Mouse (Mus musculus): ENCODE measurements around the gene Rab3il1. TPM values are rescaled to one million over a fixed set of nuclear protein-coding genes. Genes with fewer than 3 reads are reported as not detected.

Rab3il1 gene
- total and polyA plus RNA-seq, 2 experiments from 2014 or later = 17.9 to 27.4 TPM

GRCm38 (mm10) chr19:10052698-10053097, 51.2 kb downstream of the Rab3il1 start:
- Histone ChIP-seq H3K27me3 (ENCODE audit: control insufficient read depth, insufficient read depth, low read length) (no peaks in the 10 kb centered on the region), H3K36me3 (replicated peaks; ENCODE audit: control insufficient read depth, insufficient read depth, low read length) (peaks cover 60% of the 10 kb centered on the region), H3K27ac (ENCODE audit: low read depth) (no peak overlapping the region), H3K4me1 (ENCODE audit: control insufficient read depth, insufficient read depth) (peaks cover 20% of the 10 kb centered on the region), H3K4me2 (ENCODE audit: low read depth, low read length) (no peak overlapping the region), H3K9me3 (replicated peaks; ENCODE audit: control insufficient read depth, low read length) (no peaks in the 10 kb centered on the region), H3K4me3 (ENCODE audit: low read depth, low read length) (no peak overlapping the region), H3K9ac (replicated peaks; ENCODE audit: low read depth, low read length) (no peak overlapping the region)
- TF ChIP-seq EP300 (IDR thresholded peaks at IDR 0.05; ENCODE audit: low read depth) (no peak), CTCF (IDR thresholded peaks at IDR 0.05; ENCODE audit: low read depth) (no peak)
- no peak for DNase-seq (ENCODE audit: low spot score)
- no peak for ATAC-seq (ENCODE audit: insufficient read depth, low read depth)
- 80% methylated on average over 4 of the region's 4 CpGs for WGBS

DNA sequence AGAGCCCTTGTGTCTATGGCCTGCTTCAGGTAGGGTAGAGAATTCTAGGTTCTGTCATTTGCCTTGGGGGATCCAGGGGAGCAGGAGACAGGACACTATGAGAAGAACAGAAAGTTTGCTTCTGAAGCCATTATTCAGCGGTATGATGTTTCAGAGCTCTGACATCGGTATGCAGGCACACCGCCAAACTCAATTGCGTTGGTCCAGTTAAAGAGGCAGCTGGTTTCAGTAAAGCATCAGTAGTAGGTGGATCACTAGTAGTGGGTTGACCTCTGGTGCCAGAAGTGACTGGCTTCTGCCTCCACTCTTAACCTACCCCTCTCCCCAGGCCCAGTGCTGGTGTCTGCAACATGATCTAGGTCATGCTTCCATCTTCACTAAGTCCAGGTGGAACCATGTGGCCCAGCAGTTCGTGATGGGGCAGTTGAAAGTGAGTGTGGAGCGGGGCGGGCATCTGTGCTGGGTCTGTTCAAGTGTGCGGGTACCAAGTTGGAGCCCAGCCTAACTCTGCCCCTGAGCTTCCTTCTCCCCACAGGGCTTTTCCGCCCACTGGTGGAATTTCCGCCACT, 52.3 kb downstream of the Rab3il1 start:
- no peak overlapping the region for H3K27ac ChIP-seq (ENCODE audit: low read depth)
- no peaks in the 10 kb centered on the region for H3K27me3 ChIP-seq (ENCODE audit: control insufficient read depth, insufficient read depth, low read length)
- H3K9ac ChIP-seq (replicated peaks; ENCODE audit: low read depth, low read length) = no peak overlapping the region
- ATAC-seq (ENCODE audit: insufficient read depth, low read depth) (no peak), DNase-seq (ENCODE audit: low spot score) (no peak)
- WGBS = 83% methylated on average over 10 of the region's 10 CpGs
- peaks cover 70% of the 10 kb centered on the region for H3K36me3 ChIP-seq (replicated peaks; ENCODE audit: control insufficient read depth, insufficient read depth, low read length)
- no peak overlapping the region for H3K4me3 ChIP-seq (ENCODE audit: low read depth, low read length)
- TF ChIP-seq EP300 (IDR thresholded peaks at IDR 0.05; ENCODE audit: low read depth) (no peak), CTCF (IDR thresholded peaks at IDR 0.05; ENCODE audit: low read depth) (no peak)
- no peaks in the 10 kb centered on the region for H3K9me3 ChIP-seq (replicated peaks; ENCODE audit: control insufficient read depth, low read length)
- H3K4me2 ChIP-seq (ENCODE audit: low read depth, low read length) = no peak overlapping the region
- peaks cover 20% of the 10 kb centered on the region for H3K4me1 ChIP-seq (ENCODE audit: control insufficient read depth, insufficient read depth)

DNA sequence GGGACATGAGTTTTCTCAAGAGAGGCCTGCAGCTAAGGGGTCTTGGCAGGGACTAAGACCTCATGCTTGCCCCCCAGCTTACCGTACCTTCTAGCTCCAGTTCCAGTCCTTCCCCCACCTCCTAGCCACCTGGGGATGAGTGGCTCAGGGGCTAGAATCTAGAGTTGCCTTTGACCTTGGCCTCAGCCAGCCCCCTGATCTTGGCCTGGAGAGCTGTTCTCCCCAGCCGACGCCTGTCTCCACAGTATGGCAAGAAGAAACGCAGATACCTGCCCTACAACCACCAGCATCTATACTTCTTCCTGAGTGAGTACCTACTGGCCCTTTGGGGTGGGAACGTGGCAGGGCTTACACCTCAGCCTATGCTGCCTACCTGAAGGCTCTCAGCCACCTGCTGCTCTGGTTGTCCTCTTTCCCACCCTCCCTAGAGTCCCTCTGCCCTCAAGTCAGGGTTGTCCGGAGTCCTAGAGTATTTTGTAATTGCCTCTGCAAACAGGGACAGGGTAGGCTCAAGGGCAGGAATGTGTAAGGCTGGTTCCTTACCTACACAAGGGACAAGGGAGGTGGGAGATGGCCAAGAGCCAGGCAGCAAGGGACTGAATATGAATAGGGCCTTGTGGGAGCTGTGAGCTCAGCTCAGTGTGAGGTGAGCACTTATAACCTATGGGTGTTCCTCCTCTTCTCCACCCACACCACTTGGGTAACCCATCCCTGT, 53.0 kb downstream of the Rab3il1 start:
- Histone ChIP-seq H3K9ac (replicated peaks; ENCODE audit: low read depth, low read length) (no peak overlapping the region), H3K4me3 (ENCODE audit: low read depth, low read length) (no peak overlapping the region), H3K27ac (ENCODE audit: low read depth) (no peak overlapping the region), H3K36me3 (replicated peaks; ENCODE audit: control insufficient read depth, insufficient read depth, low read length) (peaks cover 75% of the 10 kb centered on the region), H3K4me2 (ENCODE audit: low read depth, low read length) (no peak overlapping the region), H3K4me1 (ENCODE audit: control insufficient read depth, insufficient read depth) (peaks cover 18% of the 10 kb centered on the region), H3K27me3 (ENCODE audit: control insufficient read depth, insufficient read depth, low read length) (no peaks in the 10 kb centered on the region), H3K9me3 (replicated peaks; ENCODE audit: control insufficient read depth, low read length) (no peaks in the 10 kb centered on the region)
- whole genome bisulfite sequencing = 84% methylated on average over 6 of the region's 6 CpGs
- TF ChIP-seq CTCF (IDR thresholded peaks at IDR 0.05; ENCODE audit: low read depth) (no peak), EP300 (IDR thresholded peaks at IDR 0.05; ENCODE audit: low read depth) (no peak)
- DNase-seq (ENCODE audit: low spot score) (no peak), ATAC-seq (ENCODE audit: insufficient read depth, low read depth) (no peak)

DNA sequence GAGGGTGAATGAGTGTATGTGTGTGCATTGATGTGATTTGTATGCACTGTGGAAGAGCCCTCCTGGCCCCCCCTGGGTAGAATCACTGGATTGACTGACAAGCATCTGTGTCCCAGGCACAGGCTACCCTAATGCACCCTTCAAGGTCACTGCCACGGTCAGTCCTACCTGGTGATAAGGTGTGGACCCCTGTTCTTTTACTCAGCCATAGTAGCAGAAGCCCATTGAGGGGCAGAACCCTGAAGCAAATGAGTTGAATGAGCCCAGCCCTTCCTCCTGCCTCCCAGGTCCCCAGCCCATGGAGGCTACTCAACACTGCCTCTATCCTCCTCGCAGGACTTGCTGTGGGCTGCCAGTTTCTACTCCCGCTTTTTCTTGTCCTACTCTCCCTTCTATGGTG, 53.8 kb downstream of the Rab3il1 start:
- Histone ChIP-seq H3K9me3 (replicated peaks; ENCODE audit: control insufficient read depth, low read length) (no peaks in the 10 kb centered on the region), H3K4me1 (ENCODE audit: control insufficient read depth, insufficient read depth) (peaks cover 14% of the 10 kb centered on the region), H3K4me3 (ENCODE audit: low read depth, low read length) (no peak overlapping the region), H3K9ac (replicated peaks; ENCODE audit: low read depth, low read length) (no peak overlapping the region), H3K27me3 (ENCODE audit: control insufficient read depth, insufficient read depth, low read length) (no peaks in the 10 kb centered on the region), H3K36me3 (replicated peaks; ENCODE audit: control insufficient read depth, insufficient read depth, low read length) (peaks cover 75% of the 10 kb centered on the region), H3K4me2 (ENCODE audit: low read depth, low read length) (no peak overlapping the region), H3K27ac (ENCODE audit: low read depth) (no peak overlapping the region)
- 72% methylated on average over 3 of the region's 3 CpGs for WGBS
- no peak for ATAC-seq (ENCODE audit: insufficient read depth, low read depth)
- TF ChIP-seq CTCF (IDR thresholded peaks at IDR 0.05; ENCODE audit: low read depth) (no peak), EP300 (IDR thresholded peaks at IDR 0.05; ENCODE audit: low read depth) (no peak)
- DNase-seq (ENCODE audit: low spot score) = no peak

DNA sequence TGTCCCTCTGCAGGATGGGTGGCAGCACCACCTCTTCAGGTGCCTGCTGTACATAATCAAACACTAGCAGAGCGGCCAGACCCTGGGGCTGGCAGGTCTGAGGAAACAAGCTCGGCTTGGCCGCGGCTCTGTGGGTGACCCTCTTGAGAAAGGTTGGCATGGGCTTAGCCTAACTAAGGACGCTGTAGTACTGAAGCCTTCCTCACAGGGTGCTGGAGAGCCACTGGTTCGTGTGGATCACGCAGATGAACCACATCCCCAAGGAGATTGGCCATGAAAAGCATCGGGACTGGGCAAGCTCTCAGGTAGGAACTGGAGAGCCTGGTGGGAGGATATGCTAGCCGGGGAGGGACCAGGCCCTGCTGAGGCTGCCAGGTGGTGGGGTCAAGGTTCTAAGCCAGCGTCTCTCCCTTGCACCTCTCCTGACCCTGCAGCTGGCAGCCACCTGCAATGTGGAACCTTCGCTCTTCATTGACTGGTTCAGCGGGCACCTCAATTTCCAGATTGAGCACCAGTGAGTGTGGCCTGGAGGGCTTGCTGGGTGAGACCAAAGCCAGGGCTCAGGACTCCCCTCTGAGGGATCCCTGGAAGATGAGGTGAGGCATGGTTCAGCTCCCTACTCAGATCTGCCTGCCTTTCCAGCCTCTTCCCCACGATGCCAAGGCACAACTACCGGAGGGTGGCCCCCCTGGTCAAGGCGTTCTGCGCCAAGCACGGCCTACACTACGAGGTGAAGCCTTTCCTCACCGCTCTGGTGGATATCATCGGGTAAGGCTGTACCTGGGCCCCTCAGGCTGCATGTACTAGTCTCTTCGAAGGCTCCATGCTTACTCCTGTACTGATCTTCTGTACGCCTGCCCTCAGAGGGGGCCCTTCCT, 54.6 kb downstream of the Rab3il1 start:
- H3K9me3 ChIP-seq (replicated peaks; ENCODE audit: control insufficient read depth, low read length) = no peaks in the 10 kb centered on the region
- peaks cover 7% of the 10 kb centered on the region; the same call in 1 of the 2 replicates for H3K4me1 ChIP-seq (ENCODE audit: control insufficient read depth, insufficient read depth)
- H3K4me2 ChIP-seq (ENCODE audit: low read depth, low read length) = no peak overlapping the region
- H3K4me3 ChIP-seq (ENCODE audit: low read depth, low read length) = no peak overlapping the region
- H3K27me3 ChIP-seq (ENCODE audit: control insufficient read depth, insufficient read depth, low read length) = no peaks in the 10 kb centered on the region
- no peak overlapping the region for H3K9ac ChIP-seq (replicated peaks; ENCODE audit: low read depth, low read length)
- WGBS = 87% methylated on average over 22 of the region's 22 CpGs
- no peak overlapping the region for H3K27ac ChIP-seq (ENCODE audit: low read depth)
- ATAC-seq (ENCODE audit: insufficient read depth, low read depth) = no peak
- no peak for TF ChIP-seq CTCF (IDR thresholded peaks at IDR 0.05; ENCODE audit: low read depth)
- no peak for TF ChIP-seq EP300 (IDR thresholded peaks at IDR 0.05; ENCODE audit: low read depth)
- no peak for DNase-seq (ENCODE audit: low spot score)
- H3K36me3 ChIP-seq (replicated peaks; ENCODE audit: control insufficient read depth, insufficient read depth, low read length) = peaks cover 75% of the 10 kb centered on the region

Data from heart, postnatal 0 days (tissue).